Mouse (Mus musculus) small intestine, adult 2 months (tissue): ENCODE measurements around the gene Cd8b1. TPM values are rescaled to one million over a fixed set of nuclear protein-coding genes. Genes with fewer than 3 reads are reported as not detected.

Source experiments
- H3K27ac ChIP-seq: fragments of 200-500 bp; 2 replicates; pipeline ENCODE4 v1.5.1; 2012; ENCODE audit warnings: low read depth, low read length, control low read depth, inconsistent platforms; ENCODE audit not compliant: insufficient read depth
- H3K27me3 ChIP-seq: fragments of 200-500 bp; 2 replicates; pipeline ENCODE4 v1.6.1; 2012; ENCODE audit warnings: mild to moderate bottlenecking, moderate library complexity, low read length, inconsistent platforms; ENCODE audit not compliant: control insufficient read depth, insufficient read depth
- H3K36me3 ChIP-seq: fragments of 200-500 bp; 2 replicates; pipeline ENCODE4 v1.6.1; 2012; ENCODE audit warnings: mild to moderate bottlenecking, low read length, control low read depth, inconsistent platforms; ENCODE audit not compliant: control insufficient read depth, insufficient read depth
- H3K4me1 ChIP-seq: fragments of 200-500 bp; 2 replicates; pipeline ENCODE4 v1.6.1; 2012; ENCODE audit warnings: low read length, inconsistent platforms, mixed read lengths; ENCODE audit not compliant: control insufficient read depth, insufficient read depth, insufficient read length
- H3K4me3 ChIP-seq: fragments of 200-500 bp; 2 replicates; pipeline ENCODE4 v1.5.1; 2012; ENCODE audit warnings: low read depth, mild to moderate bottlenecking, control low read depth, inconsistent platforms, low read length, moderate library complexity
- CTCF ChIP-seq: fragments of 200-500 bp; IDR thresholded peaks from 2 replicates; pipeline ENCODE4 v1.5.1; 2012; ENCODE audit warnings: low read depth, mild to moderate bottlenecking, control low read depth, inconsistent platforms, low read length, moderate library complexity, mixed read lengths; ENCODE audit not compliant: insufficient replicate concordance, insufficient read length; ENCODE audit errors: extremely low read depth
- POLR2A ChIP-seq: fragments of 200-500 bp; IDR thresholded peaks from 2 replicates; pipeline ENCODE4 v1.6.1; 2012; ENCODE audit warnings: low read depth, mild to moderate bottlenecking, control low read depth, inconsistent platforms, low read length, moderate library complexity
- WGBS: fragments of 180-500 bp; shearing (Covaris S2); methylation state at CpG from one replicate; pipeline ENCODE4 v1.1.7; 2018; 5-methylcytosine and 5-hydroxymethylcytosine counted together
- polyA plus RNA-seq: library from polyadenylated mRNA; depleted of rRNA; stranded (reverse); fragments of >200 nt; gene quantifications from 2 replicates; pipeline ENCODE4 v1.2.3, GENCODE M21; 2012

Cd8b1 gene
- polyA plus RNA-seq, 1 experiment: 1.9 TPM

- WGBS: 80% methylated on average over 3 of the region's 3 CpGs
- Histone ChIP-seq H3K4me1 (no peaks in the 10 kb centered on the region), H3K36me3 (no peaks in the 10 kb centered on the region), H3K4me3 (no peak overlapping the region), H3K27me3 (no peaks in the 10 kb centered on the region), H3K27ac (no peak overlapping the region)
- TF ChIP-seq CTCF (no peak), POLR2A (no peak)
Observed at GRCm38 (mm10) chr6:71351201-71351600, 28.6 kb downstream of the Cd8b1 start.

- TF ChIP-seq CTCF (no peak), POLR2A (no peak)
- 90% methylated on average over 6 of the region's 6 CpGs for WGBS
- H3K27ac ChIP-seq: no peak overlapping the region
- no peaks in the 10 kb centered on the region for H3K27me3 ChIP-seq
- H3K4me3 ChIP-seq: no peak overlapping the region
- H3K4me1 ChIP-seq: no peaks in the 10 kb centered on the region
- no peaks in the 10 kb centered on the region for H3K36me3 ChIP-seq
Observed at GRCm38 (mm10) chr6:71352201-71352600, 29.6 kb downstream of the Cd8b1 start.

GRCm38 (mm10) chr6:71352866-71353427 is 30.4 kb downstream of the Cd8b1 start:
- no peaks in the 10 kb centered on the region for H3K27me3 ChIP-seq
- WGBS: 72% methylated on average over 10 of the region's 10 CpGs
- H3K4me1 ChIP-seq: no peaks in the 10 kb centered on the region
- TF ChIP-seq CTCF (no peak), POLR2A (no peak)
- H3K4me3 ChIP-seq: peak overlapping the region; percentile 16; the same call in 1 of the 2 replicates
- H3K36me3 ChIP-seq: no peaks in the 10 kb centered on the region
- H3K27ac ChIP-seq: no peak overlapping the region

GRCm38 (mm10) chr6:71353722-71354121 is 31.1 kb downstream of the Cd8b1 start:
- no peak overlapping the region for H3K4me3 ChIP-seq
- no peaks in the 10 kb centered on the region for H3K36me3 ChIP-seq
- H3K4me1 ChIP-seq: no peaks in the 10 kb centered on the region
- no peak overlapping the region for H3K27ac ChIP-seq
- WGBS: 86% methylated on average over 2 of the region's 2 CpGs
- no peak for TF ChIP-seq CTCF
- no peak for TF ChIP-seq POLR2A
- no peaks in the 10 kb centered on the region for H3K27me3 ChIP-seq

DNA sequence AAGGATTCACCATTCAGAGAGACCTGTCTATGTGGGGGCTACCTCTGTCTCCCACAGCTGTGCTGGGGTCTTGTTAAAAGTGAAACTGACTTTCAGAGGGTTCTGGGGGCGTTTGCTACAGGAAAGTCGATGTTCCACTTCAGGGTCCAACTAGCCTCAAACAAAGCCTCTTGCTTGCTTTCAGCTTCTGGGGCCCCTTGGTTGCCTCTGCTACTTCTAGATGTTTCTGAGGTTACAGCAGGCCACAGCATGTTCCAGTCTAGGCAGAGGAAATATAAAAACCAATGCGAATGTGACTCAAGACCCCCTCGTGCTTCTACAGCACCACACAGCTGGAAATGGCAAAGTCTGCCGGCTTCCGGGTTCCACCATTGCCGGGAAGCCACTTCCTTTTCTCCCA is 34.9 kb downstream of the Cd8b1 start:
- Histone ChIP-seq H3K4me3 (no peak overlapping the region), H3K36me3 (no peaks in the 10 kb centered on the region), H3K4me1 (no peaks in the 10 kb centered on the region), H3K27me3 (no peaks in the 10 kb centered on the region), H3K27ac (peak overlapping the region; percentile 27; the same call in 1 of the 2 replicates)
- 80% methylated on average over 7 of the region's 7 CpGs for WGBS
- TF ChIP-seq POLR2A: no peak
- no peak for TF ChIP-seq CTCF

DNA sequence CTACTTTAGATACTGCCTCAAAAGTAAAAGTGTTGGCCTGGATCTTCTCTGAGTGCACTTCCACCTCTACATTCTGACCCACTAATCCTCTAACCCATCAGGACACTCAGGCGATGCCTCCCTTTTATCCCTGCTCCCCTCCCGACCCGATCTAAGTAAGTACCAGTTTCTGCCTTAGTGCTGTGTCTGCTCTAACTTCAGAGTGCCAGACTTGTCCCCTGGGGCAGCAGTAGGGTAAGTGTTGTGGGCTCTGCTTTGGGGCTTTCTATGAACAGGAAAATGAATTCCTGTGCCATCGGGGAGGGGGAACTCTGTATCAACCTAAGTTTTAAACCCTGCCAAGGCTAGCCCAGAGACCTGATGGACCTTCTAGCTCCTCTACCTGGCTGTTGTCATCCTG is 37.6 kb downstream of the Cd8b1 start:
- Histone ChIP-seq H3K27me3 (no peaks in the 10 kb centered on the region), H3K4me1 (no peaks in the 10 kb centered on the region), H3K27ac (no peak overlapping the region; the same call in 1 of the 2 replicates), H3K4me3 (no peak overlapping the region), H3K36me3 (no peaks in the 10 kb centered on the region)
- WGBS: 88% methylated on average over 4 of the region's 4 CpGs
- TF ChIP-seq CTCF (no peak), POLR2A (no peak)

DNA sequence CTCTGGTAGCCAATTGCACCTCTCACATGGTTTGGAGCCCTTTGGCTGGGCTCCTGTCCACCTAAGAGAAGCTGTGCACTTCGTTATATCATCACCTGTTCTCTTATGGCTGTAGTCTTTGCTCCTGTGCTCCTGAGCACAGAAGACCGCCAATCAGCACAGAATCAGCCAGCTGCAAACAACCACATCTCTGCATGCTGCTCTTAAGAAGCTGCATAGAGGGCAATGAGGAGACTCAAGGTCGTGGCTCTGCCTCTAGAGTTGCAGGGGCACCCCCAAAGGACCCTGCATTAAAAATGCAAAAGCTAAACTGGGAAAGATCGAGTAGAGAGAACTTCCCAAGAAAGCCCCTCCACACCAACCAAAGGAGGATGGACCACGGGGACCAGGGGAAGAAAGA is 38.2 kb downstream of the Cd8b1 start:
- Histone ChIP-seq H3K27me3 (no peaks in the 10 kb centered on the region), H3K27ac (no peak overlapping the region), H3K4me3 (no peak overlapping the region), H3K36me3 (no peaks in the 10 kb centered on the region), H3K4me1 (no peaks in the 10 kb centered on the region)
- no peak for TF ChIP-seq POLR2A
- TF ChIP-seq CTCF: no peak
- WGBS: 54% methylated on average over 5 of the region's 5 CpGs

GRCm38 (mm10) chr6:71361156-71361670 is 38.6 kb downstream of the Cd8b1 start:
- no peaks in the 10 kb centered on the region for H3K36me3 ChIP-seq
- no peaks in the 10 kb centered on the region for H3K27me3 ChIP-seq
- no peak for TF ChIP-seq CTCF
- 55% methylated on average over 10 of the region's 10 CpGs for WGBS
- no peaks in the 10 kb centered on the region for H3K4me1 ChIP-seq
- H3K4me3 ChIP-seq: no peak overlapping the region
- H3K27ac ChIP-seq: no peak overlapping the region
